Mouse (Mus musculus): ENCODE data around the gene Hk2. TPM values are rescaled to one million over a fixed set of nuclear protein-coding genes. Genes with fewer than 3 reads are reported as not detected.

Hk2 gene
- 26.4 and 31.4 TPM in 2 replicates for polyA plus RNA-seq (2016; fragmentation: Nextera tagmentation; extraction: Ambion mirVana)

DNA sequence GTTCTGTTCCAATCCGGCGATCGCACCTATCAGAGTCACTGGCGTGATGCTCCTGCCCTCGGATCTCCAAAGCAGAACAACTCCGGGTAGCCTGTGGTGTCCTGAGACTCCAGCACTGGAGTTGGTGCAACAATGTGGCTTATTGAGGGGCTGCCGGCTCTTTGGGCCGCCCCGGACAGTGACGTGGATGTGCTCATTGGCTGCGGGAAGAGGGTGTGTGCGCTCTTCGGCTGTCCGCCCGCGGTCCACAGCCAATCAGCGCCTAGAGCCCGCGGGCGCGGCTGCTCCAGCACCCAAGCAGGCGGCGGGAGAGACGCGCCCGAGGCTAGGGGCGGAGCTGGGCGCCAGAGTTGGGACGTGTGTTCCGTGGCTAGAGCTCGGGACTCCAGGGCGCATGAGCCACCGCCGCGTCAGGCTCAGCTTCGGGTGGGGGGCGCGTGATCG is at the start of gene Hk2:
TSS of gene Hk2 (minus strand) at position 134 of the 444 bp plus-strand sequence.
- no peaks in the 10 kb centered on the region for H3K36me3 ChIP-seq
- peak within 1 kb of the TSS; percentile 80 for H3K4me3 ChIP-seq
- peaks cover 11% of the 10 kb centered on the region; the same call in 1 of the 2 replicates for H3K27me3 ChIP-seq (ENCODE audit: low read depth, poor library complexity, severe bottlenecking)
- no peaks in the 10 kb centered on the region for H3K9me3 ChIP-seq (replicated peaks)
- peak; percentile 91 for DNase-seq (ENCODE audit: low spot score)
- H3K4me1 ChIP-seq = peaks cover 46% of the 10 kb centered on the region
- under 1% methylated on average over 39 of the region's 39 CpGs for WGBS
- peak within 1 kb of the TSS; percentile 91 for H3K27ac ChIP-seq (replicated peaks)

DNA sequence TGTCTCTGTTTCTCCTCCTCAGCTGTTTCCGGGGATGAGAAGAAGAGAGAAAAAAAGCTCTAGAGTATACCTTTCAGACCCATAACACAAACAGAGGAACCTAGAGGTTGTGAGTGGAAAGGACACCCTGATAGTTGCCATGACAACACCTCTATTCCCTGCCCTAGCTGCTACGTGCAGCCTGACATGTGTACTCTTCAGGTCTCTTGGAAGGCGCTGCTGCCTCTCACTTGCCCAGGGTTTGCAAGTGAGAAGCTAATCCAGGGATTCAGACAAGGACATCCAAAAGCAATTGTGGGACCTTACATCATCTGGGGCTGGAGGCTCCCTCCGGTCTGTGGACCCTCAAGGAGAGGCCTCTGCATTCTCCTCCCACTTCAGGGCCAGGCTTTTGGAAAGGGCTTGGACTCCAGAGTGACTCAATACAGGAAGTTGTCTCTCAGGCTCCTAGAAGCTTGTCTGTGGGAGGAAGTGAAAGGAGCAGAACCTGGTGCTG is 47.6 kb upstream of the Hk2 start:
- no peaks in the 10 kb centered on the region for H3K27me3 ChIP-seq (ENCODE audit: low read depth, poor library complexity, severe bottlenecking)
- no peaks in the 10 kb centered on the region for H3K9me3 ChIP-seq (replicated peaks)
- WGBS = 52% methylated on average over 4 of the region's 4 CpGs
- H3K4me3 ChIP-seq = no peak overlapping the region
- peak; percentile 12 for DNase-seq (ENCODE audit: low spot score)
- H3K4me1 ChIP-seq = no peaks in the 10 kb centered on the region
- H3K27ac ChIP-seq (replicated peaks) = no peak overlapping the region
- no peaks in the 10 kb centered on the region for H3K36me3 ChIP-seq

DNA sequence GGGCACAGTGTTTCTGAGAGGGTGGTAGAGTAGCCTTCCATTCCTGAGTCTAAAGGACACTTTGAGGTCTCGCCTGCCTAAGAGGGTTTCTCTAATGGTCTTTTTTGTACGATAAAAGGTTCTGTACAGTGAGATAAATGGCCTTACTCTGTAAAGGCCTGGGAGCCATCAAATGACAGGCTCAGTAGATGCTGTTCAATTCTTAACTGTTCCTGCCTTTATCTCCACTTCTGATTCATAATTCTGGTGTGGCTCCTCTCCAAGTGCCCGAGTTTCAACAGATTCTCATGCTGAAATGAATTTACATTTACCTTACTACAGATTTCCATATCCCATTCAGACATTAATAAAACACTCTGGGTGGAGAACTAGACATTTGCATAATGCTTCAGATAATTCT is 46.5 kb upstream of the Hk2 start:
- Histone ChIP-seq H3K4me3 (no peak overlapping the region), H3K27ac (replicated peaks) (no peak overlapping the region), H3K9me3 (replicated peaks) (no peaks in the 10 kb centered on the region), H3K4me1 (no peaks in the 10 kb centered on the region), H3K36me3 (no peaks in the 10 kb centered on the region), H3K27me3 (ENCODE audit: low read depth, poor library complexity, severe bottlenecking) (no peaks in the 10 kb centered on the region)
- no peak for DNase-seq (ENCODE audit: low spot score)
- 85% methylated on average over 3 of the region's 3 CpGs for WGBS

DNA sequence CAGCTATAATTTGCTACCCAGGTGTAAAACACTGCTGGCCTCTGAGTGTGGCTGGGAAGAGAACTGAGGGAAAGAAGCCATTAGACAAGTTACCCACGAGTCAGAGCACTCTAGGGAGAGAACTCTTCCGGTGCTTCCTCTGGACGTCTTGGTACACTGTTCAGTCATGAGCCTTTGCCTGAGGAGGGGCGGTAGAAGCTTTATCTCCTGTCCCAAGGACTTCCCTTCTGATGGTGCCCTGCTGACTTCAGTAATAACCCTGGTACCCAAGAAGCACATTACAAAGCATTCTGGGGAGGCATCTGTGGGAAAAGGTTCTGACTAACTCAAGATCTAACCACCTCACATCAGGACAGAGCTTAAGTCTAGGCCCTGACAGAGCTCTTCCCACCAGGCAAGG is 40.6 kb upstream of the Hk2 start:
- Histone ChIP-seq H3K27ac (replicated peaks) (no peak overlapping the region), H3K27me3 (ENCODE audit: low read depth, poor library complexity, severe bottlenecking) (no peaks in the 10 kb centered on the region), H3K4me1 (no peaks in the 10 kb centered on the region), H3K4me3 (no peak overlapping the region), H3K36me3 (no peaks in the 10 kb centered on the region), H3K9me3 (replicated peaks) (no peaks in the 10 kb centered on the region)
- 74% methylated on average over 4 of the region's 4 CpGs for WGBS
- DNase-seq (ENCODE audit: low spot score) = no peak

DNA sequence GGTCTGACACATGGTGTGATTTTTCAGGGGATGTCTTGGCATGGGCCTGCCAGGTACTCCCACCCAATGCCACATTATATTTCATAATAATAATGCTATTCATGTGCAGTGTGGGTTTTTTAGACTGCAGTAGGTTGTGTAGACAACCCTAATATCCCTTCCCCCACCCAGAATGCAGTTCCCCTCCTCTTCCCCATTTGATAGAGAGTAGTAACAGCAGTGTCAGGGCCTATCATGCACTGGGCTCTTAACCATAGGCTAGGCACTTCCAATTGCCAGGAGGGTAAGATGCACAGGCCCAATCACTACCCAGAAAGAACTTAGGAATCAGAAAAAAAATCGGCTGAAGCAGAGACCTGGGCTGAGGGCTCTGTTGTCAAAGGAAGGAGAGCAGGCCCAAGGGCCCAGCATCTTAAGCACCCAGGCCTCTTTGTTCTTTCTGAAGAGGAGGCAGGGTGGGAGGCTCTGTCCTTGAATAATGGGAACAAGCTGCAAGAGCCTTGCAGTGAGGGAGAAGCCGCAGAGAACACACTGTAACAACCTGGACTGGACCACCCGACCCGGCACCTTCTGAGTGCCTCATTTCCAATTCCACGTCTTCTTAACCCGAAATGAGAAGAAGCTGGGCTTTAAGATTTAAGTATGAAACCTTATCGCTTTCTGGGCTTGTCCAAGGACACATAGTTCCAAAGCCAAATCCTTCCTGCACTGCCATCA is 33.9 kb upstream of the Hk2 start:
- Histone ChIP-seq H3K4me3 (no peak overlapping the region), H3K27ac (replicated peaks) (no peak overlapping the region), H3K4me1 (no peaks in the 10 kb centered on the region), H3K27me3 (ENCODE audit: low read depth, poor library complexity, severe bottlenecking) (no peaks in the 10 kb centered on the region), H3K9me3 (replicated peaks) (no peaks in the 10 kb centered on the region), H3K36me3 (no peaks in the 10 kb centered on the region)
- DNase-seq (ENCODE audit: low spot score) = no peak
- 83% methylated on average over 7 of the region's 7 CpGs for WGBS

DNA sequence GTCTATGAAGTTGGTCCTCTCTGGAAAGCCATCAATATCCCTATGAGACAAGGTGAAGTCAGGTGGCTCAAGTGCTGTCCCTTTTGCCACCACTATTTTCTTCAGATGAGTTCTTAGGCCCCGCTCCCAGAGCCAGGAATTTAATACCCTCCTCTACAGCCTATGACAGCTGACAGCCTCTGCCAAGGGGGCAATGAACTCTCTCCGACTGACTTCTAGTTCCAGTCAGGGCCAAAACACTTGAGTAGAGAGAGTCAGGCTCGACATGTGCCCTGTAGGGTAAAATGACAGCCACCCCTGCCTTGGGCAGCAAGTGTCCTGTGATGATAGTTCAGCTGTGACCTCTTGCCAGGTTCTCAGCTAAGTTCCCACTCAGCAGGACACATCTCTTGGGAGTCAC is 32.7 kb upstream of the Hk2 start:
- no peak overlapping the region for H3K27ac ChIP-seq (replicated peaks)
- WGBS = 71% methylated on average over 3 of the region's 3 CpGs
- H3K4me3 ChIP-seq = no peak overlapping the region
- no peaks in the 10 kb centered on the region for H3K9me3 ChIP-seq (replicated peaks)
- H3K27me3 ChIP-seq (ENCODE audit: low read depth, poor library complexity, severe bottlenecking) = no peaks in the 10 kb centered on the region
- no peaks in the 10 kb centered on the region for H3K4me1 ChIP-seq
- DNase-seq (ENCODE audit: low spot score) = no peak
- no peaks in the 10 kb centered on the region for H3K36me3 ChIP-seq

DNA sequence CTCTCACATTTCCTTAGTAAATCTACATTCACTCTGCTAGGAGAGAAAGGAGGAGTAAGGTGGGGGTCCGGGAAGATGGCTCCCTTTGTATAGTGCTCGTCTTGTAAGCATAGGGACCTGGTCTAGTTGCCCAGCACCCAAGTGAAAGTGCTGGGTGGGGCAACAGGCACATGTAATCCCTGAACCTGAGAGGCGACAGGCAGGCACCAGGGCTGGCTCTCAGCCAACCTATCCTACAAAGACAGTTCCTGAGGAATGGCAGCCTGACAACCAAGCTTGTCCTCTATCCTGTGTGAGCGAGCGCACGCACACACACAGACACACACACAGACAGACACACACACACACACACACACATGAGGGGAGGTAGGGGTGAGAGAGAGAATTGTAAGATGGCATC is 32.2 kb upstream of the Hk2 start:
- Histone ChIP-seq H3K4me1 (no peaks in the 10 kb centered on the region), H3K9me3 (replicated peaks) (no peaks in the 10 kb centered on the region), H3K27ac (replicated peaks) (no peak overlapping the region), H3K36me3 (no peaks in the 10 kb centered on the region), H3K27me3 (ENCODE audit: low read depth, poor library complexity, severe bottlenecking) (no peaks in the 10 kb centered on the region), H3K4me3 (no peak overlapping the region)
- DNase-seq (ENCODE audit: low spot score) = no peak
- 90% methylated on average over 6 of the region's 6 CpGs for WGBS

DNA sequence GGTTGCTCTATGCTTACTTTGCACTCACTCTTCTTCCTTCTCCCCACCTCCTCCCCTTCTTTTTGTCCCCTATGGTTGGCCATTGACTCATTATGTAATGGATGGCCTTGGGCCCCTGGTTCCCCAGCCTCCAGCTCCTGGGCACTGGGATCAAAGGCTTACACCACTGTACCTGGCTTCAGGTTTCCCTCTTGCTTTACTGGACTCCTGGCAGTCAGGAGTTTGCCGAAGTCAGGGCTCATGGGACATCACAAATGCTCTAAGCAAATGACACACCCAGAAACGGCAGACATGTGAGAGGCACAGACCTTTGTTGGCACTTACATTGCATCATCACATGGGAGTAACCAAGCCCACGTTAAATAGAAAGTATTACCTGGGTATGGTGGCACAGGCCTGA is 31.6 kb upstream of the Hk2 start:
- DNase-seq (ENCODE audit: low spot score) = no peak
- no peaks in the 10 kb centered on the region for H3K4me1 ChIP-seq
- no peak overlapping the region for H3K27ac ChIP-seq (replicated peaks)
- no peak overlapping the region for H3K4me3 ChIP-seq
- no peaks in the 10 kb centered on the region for H3K36me3 ChIP-seq
- no peaks in the 10 kb centered on the region for H3K9me3 ChIP-seq (replicated peaks)
- H3K27me3 ChIP-seq (ENCODE audit: low read depth, poor library complexity, severe bottlenecking) = no peaks in the 10 kb centered on the region
- WGBS = 76% methylated on average over 3 of the region's 3 CpGs

DNA sequence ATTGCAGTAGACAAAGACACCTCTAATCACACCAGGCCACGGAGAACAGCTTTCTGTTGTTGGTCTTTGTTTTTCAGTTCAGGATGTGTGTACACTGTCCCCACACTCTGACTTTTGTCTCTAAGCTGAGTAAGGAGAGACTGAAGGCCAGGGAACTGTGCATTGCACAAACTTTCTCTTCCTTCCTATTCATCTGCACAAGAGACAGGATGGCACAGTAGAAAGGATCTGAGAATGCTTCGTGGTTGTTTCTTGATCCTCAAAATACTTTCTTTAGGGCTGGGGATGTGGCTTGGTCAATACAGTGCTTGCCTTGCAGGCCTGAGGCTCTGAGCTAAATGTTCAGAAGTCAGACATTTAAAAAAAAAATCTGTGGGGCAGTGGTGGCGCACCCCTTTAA is 30.7 kb upstream of the Hk2 start:
- Histone ChIP-seq H3K4me1 (no peaks in the 10 kb centered on the region), H3K27me3 (ENCODE audit: low read depth, poor library complexity, severe bottlenecking) (no peaks in the 10 kb centered on the region), H3K9me3 (replicated peaks) (no peaks in the 10 kb centered on the region), H3K36me3 (no peaks in the 10 kb centered on the region), H3K27ac (replicated peaks) (no peak overlapping the region), H3K4me3 (no peak overlapping the region)
- 78% methylated on average over 3 of the region's 3 CpGs for WGBS
- no peak for DNase-seq (ENCODE audit: low spot score)

DNA sequence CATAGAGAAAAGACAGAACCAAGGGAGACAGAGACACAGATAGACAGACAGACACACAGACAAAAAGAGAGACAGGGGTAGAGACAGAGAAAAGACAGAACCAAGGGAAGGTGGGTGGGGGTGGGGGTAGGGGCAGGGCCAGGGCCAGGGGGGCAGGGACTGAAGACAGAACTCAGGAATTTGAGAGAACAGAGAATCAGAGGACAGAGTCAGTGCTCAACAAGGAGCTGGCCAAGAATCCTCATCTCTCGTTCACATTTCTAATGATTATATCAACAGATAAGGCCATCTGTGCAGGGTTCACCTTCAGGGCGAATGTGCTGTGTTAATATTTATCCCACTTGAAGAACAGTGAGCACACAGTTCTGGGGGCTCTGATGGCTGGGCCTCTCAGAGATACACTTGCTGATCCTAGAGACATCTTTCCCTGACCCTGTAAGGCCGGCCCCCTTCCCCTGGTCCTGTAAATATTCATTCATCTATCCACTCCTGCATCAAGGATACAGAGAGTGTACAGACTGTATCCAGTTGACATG is 24.0 kb upstream of the Hk2 start:
- Histone ChIP-seq H3K4me1 (0 out of 2 replicates have a peak, but pooled peaks cover 5% of the 10 kb centered on the region), H3K9me3 (replicated peaks) (no peaks in the 10 kb centered on the region), H3K36me3 (no peaks in the 10 kb centered on the region), H3K4me3 (no peak overlapping the region), H3K27me3 (ENCODE audit: low read depth, poor library complexity, severe bottlenecking) (no peaks in the 10 kb centered on the region), H3K27ac (replicated peaks) (no peak overlapping the region)
- DNase-seq (ENCODE audit: low spot score) = no peak
- WGBS = 72% methylated on average over 3 of the region's 3 CpGs

DNA sequence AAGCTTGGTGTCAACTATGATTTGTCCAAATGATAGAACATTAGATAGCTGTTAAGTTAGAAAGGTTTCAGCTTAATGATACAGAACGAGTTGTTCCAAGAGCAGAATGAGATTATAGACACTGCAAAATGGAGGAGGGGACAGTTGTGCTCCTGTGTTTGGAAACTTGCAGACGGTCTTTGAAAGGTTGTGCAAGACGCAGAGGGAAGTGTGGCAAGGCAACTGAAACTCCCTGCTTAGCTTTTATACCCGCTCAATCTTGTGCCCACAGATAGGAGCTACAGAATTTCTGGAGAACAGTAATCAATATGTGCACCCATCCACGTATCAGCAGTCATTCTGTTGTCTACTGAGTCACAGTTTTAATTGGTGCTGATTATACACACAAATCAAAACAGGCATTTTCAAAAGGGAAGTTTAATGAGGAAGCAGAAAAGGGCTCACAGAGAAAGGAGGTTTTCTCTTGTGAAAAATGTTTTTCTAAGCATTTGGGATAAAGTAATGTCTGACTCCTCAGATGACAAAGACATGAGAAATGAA is 23.1 kb upstream of the Hk2 start:
- 0 out of 2 replicates have a peak, but pooled peaks cover 5% of the 10 kb centered on the region for H3K4me1 ChIP-seq
- no peak for DNase-seq (ENCODE audit: low spot score)
- 73% methylated on average over 5 of the region's 5 CpGs for WGBS
- no peak overlapping the region for H3K4me3 ChIP-seq
- no peaks in the 10 kb centered on the region for H3K27me3 ChIP-seq (ENCODE audit: low read depth, poor library complexity, severe bottlenecking)
- H3K27ac ChIP-seq (replicated peaks) = no peak overlapping the region
- no peaks in the 10 kb centered on the region for H3K36me3 ChIP-seq
- H3K9me3 ChIP-seq (replicated peaks) = no peaks in the 10 kb centered on the region

DNA sequence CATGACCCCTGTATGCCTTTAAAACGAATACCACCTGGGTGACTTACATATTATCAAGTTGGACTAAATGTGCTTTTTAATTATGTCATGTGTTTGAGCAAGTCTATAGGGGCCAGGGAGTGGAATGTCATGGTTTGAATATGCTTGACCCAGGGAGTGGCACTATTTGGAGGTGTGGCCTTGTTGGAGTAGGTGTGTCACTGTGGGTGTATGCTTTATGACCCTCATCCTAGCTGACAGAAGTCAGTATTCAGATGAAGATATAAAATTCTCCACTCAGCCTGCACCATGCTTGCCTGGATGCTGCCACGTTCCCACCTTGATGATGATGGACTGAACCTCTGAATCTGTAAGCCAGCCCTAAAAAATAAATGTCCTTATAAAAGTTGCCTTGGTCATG is 16.6 kb upstream of the Hk2 start:
- no peaks in the 10 kb centered on the region for H3K4me1 ChIP-seq
- no peaks in the 10 kb centered on the region for H3K27me3 ChIP-seq (ENCODE audit: low read depth, poor library complexity, severe bottlenecking)
- no peak for DNase-seq (ENCODE audit: low spot score)
- H3K36me3 ChIP-seq = no peaks in the 10 kb centered on the region
- WGBS = 88% methylated on average over 2 of the region's 2 CpGs
- H3K4me3 ChIP-seq = no peak overlapping the region
- no peak overlapping the region for H3K27ac ChIP-seq (replicated peaks)
- no peaks in the 10 kb centered on the region for H3K9me3 ChIP-seq (replicated peaks)

DNA sequence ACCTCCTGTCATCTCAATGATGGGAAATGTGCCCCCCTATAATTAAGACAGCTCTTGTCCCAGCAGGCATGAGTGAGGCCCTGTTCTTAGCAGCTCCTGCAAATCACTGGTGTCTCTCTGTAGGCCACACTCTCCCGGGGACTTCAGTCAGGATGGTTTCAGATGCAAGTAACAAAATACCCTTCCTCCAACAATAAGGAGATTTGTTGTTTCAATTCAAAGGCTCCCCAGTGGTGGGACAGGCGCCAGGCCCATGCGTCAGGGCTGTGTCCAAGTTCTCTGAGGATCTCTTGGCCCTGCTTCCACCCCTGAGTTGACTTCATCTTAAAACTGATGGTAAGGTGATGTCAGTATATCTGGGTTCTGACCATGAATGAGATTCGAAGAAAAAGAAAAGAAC is 9.7 kb upstream of the Hk2 start:
- no peak overlapping the region for H3K4me3 ChIP-seq
- WGBS = 76% methylated on average over 4 of the region's 4 CpGs
- no peaks in the 10 kb centered on the region for H3K36me3 ChIP-seq
- H3K9me3 ChIP-seq (replicated peaks) = no peaks in the 10 kb centered on the region
- H3K27me3 ChIP-seq (ENCODE audit: low read depth, poor library complexity, severe bottlenecking) = no peaks in the 10 kb centered on the region
- H3K4me1 ChIP-seq = no peaks in the 10 kb centered on the region
- no peak for DNase-seq (ENCODE audit: low spot score)
- H3K27ac ChIP-seq (replicated peaks) = no peak overlapping the region

Data from midbrain, embryonic 10.5 days (tissue).